Mouse (Mus musculus) 416B (cell line): ENCODE results near the gene Rnf185.

Experiments used
- DNase-seq: peaks from one replicate; pipeline ENCODE4 v3.0.0; 2011; ENCODE audit warnings: low read depth

The Rnf185 gene

DNA sequence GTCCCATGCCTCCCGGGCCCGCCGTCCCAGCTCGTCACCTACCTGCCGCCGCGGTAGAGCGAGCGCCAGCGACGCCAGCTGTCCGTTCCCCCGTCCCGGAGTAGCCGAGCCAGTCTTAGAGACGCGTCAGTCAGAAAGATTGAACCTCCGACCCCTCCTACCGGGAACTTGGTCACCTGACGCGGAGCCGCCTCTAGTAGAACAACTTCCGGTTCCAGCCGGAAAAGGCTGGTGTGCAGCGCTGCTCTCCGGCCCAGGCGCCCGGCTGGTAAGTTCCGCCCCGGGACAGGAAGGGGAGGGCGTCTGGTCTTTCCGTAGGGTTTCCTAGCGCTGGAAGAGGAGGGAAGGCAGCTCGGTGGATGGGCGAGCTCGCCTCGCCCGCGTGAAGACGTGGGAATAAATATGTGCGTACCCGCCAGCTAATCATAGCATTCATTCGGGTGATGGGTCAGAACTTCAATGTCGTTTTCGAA is at the start of gene Rnf185:
Rnf185 (minus strand) TSS at position 197 of the 473 bp plus-strand sequence.
- peak; percentile 97 for DNase-seq

DNA sequence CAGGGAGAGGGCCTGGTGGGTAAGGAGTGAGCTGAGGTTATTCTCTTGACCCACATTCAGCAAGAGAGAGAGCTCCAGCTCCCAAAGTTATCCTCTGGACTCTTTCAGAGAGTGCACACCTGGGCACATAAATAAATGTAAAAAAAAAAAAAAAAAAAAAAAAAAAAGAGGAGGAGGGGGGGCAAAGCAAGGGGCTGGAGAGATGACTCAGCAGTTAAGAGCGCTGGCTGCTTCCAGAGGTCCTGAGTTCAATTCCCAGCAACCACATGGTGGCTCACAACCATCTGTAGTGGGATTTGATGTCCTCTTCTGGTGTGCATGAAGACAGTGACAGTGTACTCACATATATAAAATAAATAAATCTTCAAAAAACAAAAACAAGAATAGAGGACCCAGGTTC is 45.1 kb upstream of the Rnf185 start:
- no peak for DNase-seq

GRCm38 (mm10) chr11:3496756-3497155 is 44.6 kb upstream of the Rnf185 start:
- DNase-seq: no peak

GRCm38 (mm10) chr11:3495496-3495895 is 43.3 kb upstream of the Rnf185 start:
- no peak for DNase-seq

DNA sequence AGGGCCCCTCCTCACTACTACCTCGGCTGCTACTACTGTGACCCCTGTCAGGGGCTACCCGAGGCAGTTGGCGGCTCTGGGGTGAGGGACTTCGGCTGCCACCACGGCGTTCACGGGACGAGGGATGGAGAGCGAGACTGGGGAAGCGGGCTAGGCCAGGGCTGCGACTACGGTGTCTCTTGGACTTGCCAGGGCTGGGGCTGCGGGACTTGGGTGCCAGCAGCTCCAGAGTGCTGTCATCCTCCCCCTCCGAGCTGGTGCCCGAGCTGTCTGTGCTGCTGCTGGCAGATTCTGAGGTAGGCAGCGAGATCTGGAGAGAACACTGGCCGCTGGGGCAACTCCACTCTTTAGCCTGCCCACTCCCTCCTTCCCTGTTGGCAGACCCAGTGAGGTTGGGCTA is 42.7 kb upstream of the Rnf185 start:
- DNase-seq: no peak

DNA sequence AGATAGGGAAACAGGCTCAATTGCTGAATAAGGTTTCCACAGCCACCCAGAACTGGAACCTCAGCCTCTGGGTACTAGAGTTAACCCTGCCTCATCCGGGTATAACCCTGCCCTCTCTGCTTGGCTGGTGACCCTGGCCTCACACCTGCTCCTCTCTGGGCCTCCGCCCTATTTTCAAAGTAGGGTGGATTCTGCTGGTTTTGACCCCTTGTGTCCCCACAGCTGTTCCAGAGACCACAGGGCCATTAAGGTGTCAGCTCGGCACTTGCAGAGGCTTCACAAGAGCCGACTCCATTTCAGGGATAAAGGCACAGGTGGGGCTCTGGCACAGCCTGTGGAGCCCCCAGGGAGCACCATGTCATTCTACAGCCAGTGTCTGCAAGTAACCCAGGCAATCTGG is 40.6 kb upstream of the Rnf185 start:
- no peak for DNase-seq

GRCm38 (mm10) chr11:3489036-3489435 is 36.9 kb upstream of the Rnf185 start:
- DNase-seq: peak; percentile 31

- DNase-seq: no peak
Observed at GRCm38 (mm10) chr11:3487952-3488570, 35.9 kb upstream of the Rnf185 start, which contains the start of gene Pla2g3. TSS of gene Pla2g3 (plus strand) at chr11:3488284.

GRCm38 (mm10) chr11:3486349-3486748 is 34.2 kb upstream of the Rnf185 start:
- DNase-seq: peak; percentile 49

DNA sequence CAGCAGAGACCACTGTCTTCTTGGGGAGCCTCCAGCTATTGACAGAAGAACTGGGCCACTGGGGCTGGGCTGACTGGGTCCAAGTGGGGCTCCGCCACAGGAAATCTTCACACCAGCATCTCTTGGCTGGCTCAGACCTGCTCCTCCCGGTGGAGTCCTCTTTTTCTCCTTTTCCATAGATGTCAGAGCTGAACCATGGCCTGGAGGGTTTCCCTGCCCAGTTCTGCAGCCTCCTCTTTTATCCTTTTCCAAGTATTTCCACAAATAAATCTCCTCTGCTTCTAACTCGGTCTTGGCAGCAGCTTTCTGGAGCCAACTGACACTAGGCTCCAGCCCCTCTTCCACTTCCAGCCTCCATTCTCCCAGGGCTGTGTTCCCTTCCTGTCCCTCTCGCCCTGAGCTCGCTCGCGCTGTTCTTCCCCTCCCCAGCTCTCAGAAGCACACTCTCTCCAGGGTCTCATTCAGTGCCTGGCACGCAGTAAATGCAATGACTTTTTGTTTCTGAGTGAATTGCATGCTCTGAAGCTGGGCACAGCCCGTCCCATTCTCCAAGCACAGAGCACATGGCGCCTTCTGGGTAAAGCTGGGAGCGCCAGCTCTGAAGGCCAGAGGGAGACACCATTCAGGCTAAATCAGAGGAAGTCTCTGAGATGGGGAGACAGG is 31.9 kb upstream of the Rnf185 start:
- no peak for DNase-seq

DNA sequence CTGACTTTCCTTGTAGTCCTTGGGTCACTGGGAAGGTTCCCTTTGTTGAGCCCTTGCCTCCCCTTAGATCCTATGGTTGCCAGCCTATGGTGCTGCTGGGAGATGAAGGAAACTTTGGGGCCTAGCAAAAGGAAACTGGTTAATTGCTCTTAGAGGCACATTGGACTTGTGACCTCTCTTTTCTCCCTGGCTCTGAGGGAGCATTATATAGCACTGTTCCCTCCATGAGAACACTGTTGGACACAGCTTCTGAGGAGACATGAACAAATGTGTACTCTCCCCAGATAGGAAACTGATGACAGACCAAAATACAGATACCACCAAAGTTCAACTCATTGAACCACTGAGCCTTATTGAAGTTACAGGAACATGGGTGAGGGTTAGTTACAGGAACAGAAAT is 23.3 kb upstream of the Rnf185 start:
- no peak for DNase-seq

DNA sequence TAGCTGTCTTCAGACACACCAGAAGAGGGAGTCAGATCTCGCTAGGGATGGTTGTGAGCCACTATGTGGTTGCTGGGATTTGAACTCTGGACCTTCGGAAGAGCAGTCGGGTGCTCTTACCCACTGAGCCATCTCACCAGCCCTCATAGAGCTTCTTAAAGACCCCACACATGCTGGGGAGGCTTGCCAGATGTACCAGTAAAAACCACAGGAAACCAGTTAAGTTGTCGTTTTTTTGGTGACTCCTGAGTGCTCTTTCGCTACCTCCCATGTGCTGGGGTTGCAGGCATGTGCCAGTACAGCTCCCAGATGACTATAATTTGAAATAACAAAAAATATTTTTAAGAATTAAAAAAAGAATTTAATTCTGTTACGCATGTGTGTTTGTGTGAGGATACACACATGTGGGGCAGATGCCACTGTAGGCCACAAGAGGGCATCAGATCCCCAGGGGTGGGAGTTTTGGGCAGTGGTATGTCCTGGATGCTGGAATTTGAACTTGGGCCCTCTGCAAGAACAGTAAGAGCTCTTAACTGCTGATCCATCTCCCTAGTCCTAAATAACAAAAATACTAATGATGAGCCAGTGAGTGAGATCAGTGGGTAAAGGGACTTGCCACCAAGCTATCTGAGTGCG is 22.4 kb upstream of the Rnf185 start:
- peak; percentile 90 for DNase-seq

DNA sequence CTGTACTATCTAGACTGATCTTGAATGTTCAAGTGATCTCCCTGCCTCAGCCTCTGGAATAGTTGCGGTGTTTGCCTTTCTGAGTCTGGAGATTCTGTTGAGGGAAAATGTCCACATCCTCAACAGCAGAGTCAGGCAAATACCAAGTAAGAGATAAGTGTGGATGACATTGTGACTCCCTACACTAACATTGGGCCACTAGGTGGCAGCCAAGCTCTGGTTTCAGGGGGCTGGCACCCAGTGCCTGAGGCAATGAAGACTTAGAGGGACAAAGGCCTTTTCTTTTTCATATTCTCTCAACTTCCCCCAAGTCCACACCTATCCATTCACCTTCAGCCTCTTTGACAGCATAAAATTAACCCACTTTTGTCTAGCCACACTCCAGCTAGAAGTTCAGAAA is 20.3 kb upstream of the Rnf185 start:
- DNase-seq: peak; percentile 89

DNA sequence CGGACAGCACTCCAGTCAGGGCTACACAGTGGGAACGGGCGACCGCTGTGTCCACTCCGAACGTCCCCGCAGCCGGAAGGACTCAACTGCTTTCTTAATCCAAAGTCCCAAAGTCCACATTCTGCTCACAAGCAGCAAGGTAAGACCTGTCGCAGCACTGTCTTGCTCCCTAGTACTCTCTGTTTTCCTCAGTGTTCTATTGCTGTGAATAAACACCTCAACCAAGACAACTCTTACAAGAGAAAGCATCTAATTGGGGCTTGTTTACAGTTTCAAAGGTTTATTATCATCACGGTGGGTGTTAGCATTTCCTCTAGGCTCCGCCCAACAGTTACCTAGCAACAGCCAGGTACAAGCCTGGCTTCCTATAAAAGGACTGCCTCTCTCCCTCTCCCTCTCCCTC is 19.3 kb upstream of the Rnf185 start:
- no peak for DNase-seq

DNA sequence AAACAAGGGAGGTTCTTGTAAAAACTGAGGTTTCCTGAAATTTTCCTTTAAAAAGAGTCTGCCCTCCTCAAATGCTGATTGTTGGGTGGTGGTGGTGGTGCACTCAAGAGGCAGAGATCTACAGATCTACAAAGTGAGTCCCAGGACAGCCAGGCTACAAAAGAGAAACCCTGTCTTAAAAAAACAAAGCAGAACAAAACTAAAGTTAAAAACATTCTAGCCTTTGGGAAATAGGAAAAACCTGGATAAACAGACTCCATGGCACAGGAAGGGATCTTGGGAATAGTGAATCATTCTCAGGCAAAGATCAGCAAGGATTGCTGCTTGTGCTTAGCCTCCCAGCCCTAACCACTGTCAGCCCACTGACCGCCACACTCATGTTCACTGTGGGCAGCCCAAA is 10.7 kb upstream of the Rnf185 start:
- no peak for DNase-seq

GRCm38 (mm10) chr11:3459105-3459468 is 6.9 kb upstream of the Rnf185 start:
- no peak for DNase-seq

- DNase-seq: no peak
Observed at GRCm38 (mm10) chr11:3458428-3459104, 6.4 kb upstream of the Rnf185 start.

- peak; percentile 73 for DNase-seq
Observed at GRCm38 (mm10) chr11:3456354-3456753, 4.2 kb upstream of the Rnf185 start.

DNA sequence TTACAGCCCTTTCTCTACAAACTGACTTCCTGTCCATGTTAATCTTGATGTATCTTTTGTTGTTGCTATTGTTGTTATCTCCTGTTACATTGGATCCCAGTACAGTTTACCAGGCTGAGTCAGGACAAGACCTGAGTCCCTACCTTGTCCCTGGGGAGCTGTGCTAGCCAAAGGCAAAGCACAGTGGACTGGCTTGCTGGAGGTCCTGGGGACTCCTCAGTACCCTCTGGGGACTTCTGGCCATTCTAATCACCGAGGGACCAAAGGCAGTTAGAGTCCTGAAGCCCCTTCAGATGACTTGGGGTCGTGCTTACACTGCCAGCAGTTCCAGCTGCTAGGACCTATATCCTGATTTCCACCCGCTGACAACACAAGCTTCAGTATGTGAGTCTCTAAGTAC is 2.3 kb upstream of the Rnf185 start:
- no peak for DNase-seq

DNA sequence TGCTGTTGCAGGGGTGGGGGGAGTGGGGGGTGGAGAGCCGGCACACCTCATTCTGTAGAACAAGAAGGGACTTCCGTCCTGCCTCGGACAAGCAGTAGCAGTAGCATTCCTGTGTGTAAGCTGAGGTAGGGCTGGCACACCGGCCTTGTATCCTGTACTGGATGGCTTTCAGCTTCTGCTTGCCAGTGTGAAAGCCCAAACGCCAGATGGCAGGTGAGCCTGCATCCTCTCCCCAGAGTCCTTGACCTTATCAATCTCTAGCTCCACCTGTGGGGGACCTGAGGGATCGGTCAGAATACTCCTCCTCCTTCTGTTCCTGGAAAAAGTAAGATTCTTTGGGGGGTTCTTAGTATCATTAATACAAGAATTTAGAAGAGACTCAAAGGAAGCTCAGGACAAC is 1.3 kb upstream of the Rnf185 start:
- peak; percentile 36 for DNase-seq

DNA sequence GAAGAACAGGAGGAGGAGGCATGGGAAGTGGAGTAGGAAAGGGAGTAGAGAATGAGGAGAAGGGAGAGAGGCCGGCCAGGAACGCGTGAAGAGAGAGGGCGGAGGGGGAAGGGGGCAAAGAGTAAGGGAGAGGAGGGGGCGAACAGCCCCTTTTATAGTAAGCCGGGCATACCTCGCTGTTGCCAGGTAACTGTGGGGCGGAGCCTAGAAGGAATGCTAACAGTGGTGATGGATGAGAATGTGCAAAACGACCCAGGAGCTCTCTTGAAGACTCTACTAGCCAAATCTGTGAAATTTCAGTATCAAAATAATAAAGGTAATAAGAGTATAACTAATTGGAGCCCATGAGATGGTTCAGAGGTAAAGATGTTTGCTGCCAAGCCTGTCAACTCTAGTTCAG is 606 bp upstream of the Rnf185 start:
- no peak for DNase-seq

GRCm38 (mm10) chr11:3451701-3452163 is 431 bp downstream of the Rnf185 start:
- no peak for DNase-seq

DNA sequence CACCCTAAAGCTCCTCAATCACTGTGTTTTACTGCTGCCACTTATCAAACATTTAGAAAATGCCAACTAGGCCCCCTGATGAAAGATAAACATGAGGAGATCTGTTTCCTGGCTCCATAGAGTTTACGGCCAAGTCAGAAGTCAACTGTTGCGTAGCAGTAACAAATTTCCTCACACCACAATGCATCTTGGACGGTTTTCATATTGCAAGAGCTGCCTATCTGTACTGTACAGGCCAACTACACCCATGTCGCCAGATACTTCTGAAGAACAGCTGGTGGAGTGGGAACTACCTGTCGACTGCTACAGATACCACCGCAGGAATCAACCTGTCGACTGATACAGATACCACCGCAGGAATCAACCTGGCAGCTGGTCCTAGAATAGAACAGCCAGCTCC is 7.3 kb downstream of the Rnf185 start:
- peak; percentile 51 for DNase-seq
